Mouse (Mus musculus) megakaryocyte progenitor cell, adult 5-6 weeks (primary cell): ENCODE measurements around the gene Cers1. TPM values are rescaled to one million over a fixed set of nuclear protein-coding genes. Genes with fewer than 3 reads are reported as not detected.

Source experiments
- total RNA-seq, 2 experiments: library from RNA; stranded (forward) in 1 of 2; stranded (reverse) in 1 of 2; fragments of 157-497, 149-512 nt in 1 of 2; fragments of 200-1000 nt in 1 of 2; gene quantifications; 2 replicates each; pipeline versions ENCODE4 v1.2.3 to v1.2.4; 2015 to 2017

Cers1 gene
- total RNA-seq, 2 experiments from 2014 or later = not detected

Other genes starting within 250 kb of the Cers1 start
- gene Tm6sf2, start 242.9 kb upstream of the Cers1 start, total RNA-seq (2015) = 0.54 TPM in 1 of 2 replicates, not detected in the other
- gene Tm6sf2, start 242.9 kb upstream of the Cers1 start, total RNA-seq (2017) = not detected in 2 replicates
- not detected in 2 replicates for gene Hapln4, start 232.3 kb upstream of the Cers1 start, total RNA-seq (2015)
- gene Hapln4, start 232.3 kb upstream of the Cers1 start, total RNA-seq (2017) = not detected in 2 replicates
- gene Ncan, start 194.9 kb upstream of the Cers1 start, total RNA-seq (2015) = not detected in 2 replicates
- not detected in 2 replicates for gene Ncan, start 194.9 kb upstream of the Cers1 start, total RNA-seq (2017)
- gene Nr2c2ap, start 184.4 kb upstream of the Cers1 start, total RNA-seq (2015) = 38.4 and 45.6 TPM in 2 replicates
- 11.6 and 13.2 TPM in 2 replicates for gene Nr2c2ap, start 184.4 kb upstream of the Cers1 start, total RNA-seq (2017)
- gene Rfxank, start 176.6 kb upstream of the Cers1 start, total RNA-seq (2015) = 8.0 and 8.5 TPM in 2 replicates
- gene Rfxank, start 176.6 kb upstream of the Cers1 start, total RNA-seq (2017) = 5.7 and 5.9 TPM in 2 replicates
- gene Borcs8, start 176.3 kb upstream of the Cers1 start, total RNA-seq (2015) = 42.0 and 43.3 TPM in 2 replicates
- gene Borcs8, start 176.3 kb upstream of the Cers1 start, total RNA-seq (2017) = 32.0 and 35.2 TPM in 2 replicates
- gene Mef2b, start 176.1 kb upstream of the Cers1 start, total RNA-seq (2015) = not detected in 2 replicates
- gene Mef2b, start 176.1 kb upstream of the Cers1 start, total RNA-seq (2017) = not detected in 2 replicates
- 9.0 and 16.0 TPM in 2 replicates for gene Tmem161a, start 143.4 kb upstream of the Cers1 start, total RNA-seq (2015)
- gene Tmem161a, start 143.4 kb upstream of the Cers1 start, total RNA-seq (2017) = 11.2 and 11.3 TPM in 2 replicates
- gene Slc25a42, start 103.5 kb upstream of the Cers1 start, total RNA-seq (2015) = 2.5 and 2.8 TPM in 2 replicates
- gene Slc25a42, start 103.5 kb upstream of the Cers1 start, total RNA-seq (2017) = 1.4 and 2.4 TPM in 2 replicates
- 32.2 and 53.8 TPM in 2 replicates for gene Sugp2, start 81.5 kb upstream of the Cers1 start, total RNA-seq (2015)
- gene Sugp2, start 81.5 kb upstream of the Cers1 start, total RNA-seq (2017) = 44.2 and 45.7 TPM in 2 replicates
- gene Armc6, start 81.3 kb upstream of the Cers1 start, total RNA-seq (2015) = 7.1 and 9.2 TPM in 2 replicates
- 3.2 and 5.3 TPM in 2 replicates for gene Armc6, start 81.3 kb upstream of the Cers1 start, total RNA-seq (2017)
- 4.2 and 5.8 TPM in 2 replicates for gene Homer3, start 32.9 kb upstream of the Cers1 start, total RNA-seq (2015)
- gene Homer3, start 32.9 kb upstream of the Cers1 start, total RNA-seq (2017) = 8.9 and 9.9 TPM in 2 replicates
- 42.7 and 44.7 TPM in 2 replicates for gene Ddx49, start 13.3 kb upstream of the Cers1 start, total RNA-seq (2015)
- 163 and 172 TPM in 2 replicates for gene Ddx49, start 13.3 kb upstream of the Cers1 start, total RNA-seq (2017)
- 214 and 223 TPM in 2 replicates for gene Cope, start 13.3 kb upstream of the Cers1 start, total RNA-seq (2015)
- gene Cope, start 13.3 kb upstream of the Cers1 start, total RNA-seq (2017) = 129 and 151 TPM in 2 replicates
- not detected in 2 replicates for gene Gdf1, start 14.0 kb downstream of the Cers1 start, total RNA-seq (2015)
- not detected in 2 replicates for gene Gdf1, start 14.0 kb downstream of the Cers1 start, total RNA-seq (2017)
- gene Upf1, start 37.5 kb downstream of the Cers1 start, total RNA-seq (2015) = 13.9 and 15.3 TPM in 2 replicates
- gene Upf1, start 37.5 kb downstream of the Cers1 start, total RNA-seq (2017) = 32.3 and 32.5 TPM in 2 replicates
- gene Comp, start 57.8 kb downstream of the Cers1 start, total RNA-seq (2015) = not detected in 2 replicates
- 0.07 TPM in 1 of 2 replicates, not detected in the other for gene Comp, start 57.8 kb downstream of the Cers1 start, total RNA-seq (2017)
- 7.8 and 9.3 TPM in 2 replicates for gene Crtc1, start 123.8 kb downstream of the Cers1 start, total RNA-seq (2015)
- gene Crtc1, start 123.8 kb downstream of the Cers1 start, total RNA-seq (2017) = 2.7 and 6.6 TPM in 2 replicates
- gene Klhl26, start 161.2 kb downstream of the Cers1 start, total RNA-seq (2015) = 4.7 and 5.1 TPM in 2 replicates
- gene Klhl26, start 161.2 kb downstream of the Cers1 start, total RNA-seq (2017) = 3.5 and 3.6 TPM in 2 replicates
- not detected in 2 replicates for gene Tmem59l, start 171.6 kb downstream of the Cers1 start, total RNA-seq (2015)
- gene Tmem59l, start 171.6 kb downstream of the Cers1 start, total RNA-seq (2017) = not detected in 2 replicates
- not detected in 2 replicates for gene Crlf1, start 177.4 kb downstream of the Cers1 start, total RNA-seq (2015)
- gene Crlf1, start 177.4 kb downstream of the Cers1 start, total RNA-seq (2017) = not detected in 2 replicates
- 40.6 and 41.3 TPM in 2 replicates for gene Rex1bd, start 191.0 kb downstream of the Cers1 start, total RNA-seq (2015)
- 42.1 and 50.4 TPM in 2 replicates for gene Rex1bd, start 191.0 kb downstream of the Cers1 start, total RNA-seq (2017)
- gene Uba52, start 195.0 kb downstream of the Cers1 start, total RNA-seq (2015) = 3,077 and 3,244 TPM in 2 replicates
- gene Uba52, start 195.0 kb downstream of the Cers1 start, total RNA-seq (2017) = 4,035 and 5,307 TPM in 2 replicates
- 74.6 and 90.4 TPM in 2 replicates for gene Fkbp8, start 211.9 kb downstream of the Cers1 start, total RNA-seq (2015)
- gene Fkbp8, start 211.9 kb downstream of the Cers1 start, total RNA-seq (2017) = 114 and 133 TPM in 2 replicates
- gene Kxd1, start 212.2 kb downstream of the Cers1 start, total RNA-seq (2015) = 88.0 and 106 TPM in 2 replicates
- gene Kxd1, start 212.2 kb downstream of the Cers1 start, total RNA-seq (2017) = 63.1 and 84.4 TPM in 2 replicates
- 8.5 and 8.7 TPM in 2 replicates for gene Ell, start 223.7 kb downstream of the Cers1 start, total RNA-seq (2015)
- 9.1 and 9.5 TPM in 2 replicates for gene Ell, start 223.7 kb downstream of the Cers1 start, total RNA-seq (2017)